Mouse (Mus musculus): Measurements from ENCODE around the gene Hk2.

- no peak for TF ChIP-seq MYOG (IDR thresholded peaks at IDR 0.05; ENCODE audit: control insufficient read depth in 1 of 3, insufficient read depth in 1 of 3, insufficient read length in 2 of 3, low read depth in 2 of 3)
- no peak for TF ChIP-seq POLR2AphosphoS2 (IDR thresholded peaks at IDR 0.05; ENCODE audit: insufficient read length, low read depth)
- TF ChIP-seq CEBPB (IDR thresholded peaks at IDR 0.05; ENCODE audit: insufficient read depth, poor library complexity, severe bottlenecking) = no peak
- TF ChIP-seq POLR2A (IDR thresholded peaks at IDR 0.05; ENCODE audit: insufficient read length, low read depth) = no peak
- no peak for TF ChIP-seq E2F4 (IDR thresholded peaks at IDR 0.05; ENCODE audit: insufficient read depth)
- TF ChIP-seq MYOD1 (IDR thresholded peaks at IDR 0.05; ENCODE audit: control insufficient read depth in 1 of 3, insufficient read length in 2 of 3, low read depth in 2 of 3) = no peak
- TF ChIP-seq MAX (IDR thresholded peaks at IDR 0.05; ENCODE audit: low read depth) = no peak
- TF ChIP-seq USF1 (IDR thresholded peaks at IDR 0.05; ENCODE audit: low read depth) = no peak
- no peak for TF ChIP-seq SRF (IDR thresholded peaks at IDR 0.05; ENCODE audit: control insufficient read depth, insufficient read length, low read depth)
- TF ChIP-seq TCF12 (IDR thresholded peaks at IDR 0.05; ENCODE audit: insufficient read depth, poor library complexity, severe bottlenecking) = no peak
- TF ChIP-seq REST (IDR thresholded peaks at IDR 0.05; ENCODE audit: insufficient read depth, insufficient read length) = no peak
- no peak for TF ChIP-seq TCF3 (IDR thresholded peaks at IDR 0.05; ENCODE audit: insufficient read length, low read depth)
Measured at GRCm38 (mm10) chr6:82715653-82716052, 58.6 kb downstream of the Hk2 start.

All from myocyte (in vitro differentiated cells).